Mouse (Mus musculus) olfactory bulb, adult 2 months (tissue): ENCODE measurements around the gene Fcgr4.
"Not testable (repeated sequence)": the region's sequence is repeated elsewhere in the genome, so short reads cannot be mapped to it uniquely, and the experiment has no call there.

Source experiments
- CTCF ChIP-seq: fragments of 200-500 bp; IDR thresholded peaks from 2 replicates; pipeline ENCODE4 v1.5.1; 2012; ENCODE audit warnings: low read depth, mild to moderate bottlenecking, low read length, moderate library complexity; ENCODE audit not compliant: insufficient read depth
- POLR2A ChIP-seq: fragments of 200-500 bp; IDR thresholded peaks from 2 replicates; pipeline ENCODE4 v1.6.1; 2012; ENCODE audit warnings: mild to moderate bottlenecking, low read depth, low read length, moderate library complexity; ENCODE audit not compliant: insufficient read depth

GRCm38 (mm10) chr1:171072217-171072616 lies 53.5 kb downstream of the Fcgr4 start:
- not testable (repeated sequence) for TF ChIP-seq POLR2A, CTCF
